8 mouse cellular contexts compared by ENCODE assay signal in genomic region chr6:86732276-86733173, GRCm38 (mm10). TPM values are rescaled to one million over a fixed set of nuclear protein-coding genes. Genes with fewer than 3 reads are reported as not detected.
DNase-seq lines count a peak whose midpoint lies in the region; ATAC-seq and TF ChIP-seq lines count a peak whose summit lies in the region.

No protein-coding gene starts in this region.

- H3K4me3 ChIP-seq in E14TG2a.4 (replicated peaks; ENCODE audit: low read length), result peak overlapping the region; percentile 98
- H3K4me3 ChIP-seq in intestine, embryonic 16.5 days (ENCODE audit: low read length), result peak overlapping the region; percentile 97
- H3K4me3 ChIP-seq in lung, postnatal 0 days (ENCODE audit: low read depth, low read length), result peak overlapping the region; percentile 90

- peak overlapping the region; percentile 94 for H3K9ac ChIP-seq in intestine, embryonic 16.5 days (ENCODE audit: low read depth, low read length)
- H3K9ac ChIP-seq in lung, postnatal 0 days (replicated peaks; ENCODE audit: low read depth), result peak overlapping the region; percentile 55

- 0 out of 2 replicates have a peak, but pooled peaks cover under 1% of the 10 kb centered on the region for H3K36me3 ChIP-seq in E14TG2a.4 (ENCODE audit: insufficient read depth, low read length)
- H3K36me3 ChIP-seq in intestine, embryonic 16.5 days (ENCODE audit: control insufficient read depth, insufficient read depth, low read length), result 0 out of 2 replicates have a peak, but pooled peaks cover 3% of the 10 kb centered on the region
- H3K36me3 ChIP-seq in lung, postnatal 0 days (ENCODE audit: insufficient read depth, low read length), result no peaks in the 10 kb centered on the region

- H3K4me2 ChIP-seq in intestine, embryonic 16.5 days (ENCODE audit: low read depth, low read length), result peak overlapping the region; percentile 89
- H3K4me2 ChIP-seq in lung, postnatal 0 days (replicated peaks; ENCODE audit: low read depth, low read length), result peak overlapping the region; percentile 100

- under 1% methylated on average over 58 of the region's 62 CpGs for WGBS in intestine, embryonic 16.5 days
- 2% methylated on average over 57 of the region's 62 CpGs for WGBS in lung, postnatal 0 days

- no peak for TF ChIP-seq EP300 in lung, postnatal 0 days (IDR thresholded peaks at IDR 0.05)

- peak overlapping the region; percentile 80 for H3K27ac ChIP-seq in intestine, embryonic 16.5 days (ENCODE audit: low read length)
- H3K27ac ChIP-seq in lung, postnatal 0 days (ENCODE audit: low read length), result peak overlapping the region; percentile 68

- peak; percentile 33 for DNase-seq in embryo, embryonic 10 days (ENCODE audit: low spot score)
- DNase-seq in embryo, embryonic 9.5 days (ENCODE audit: extremely low spot score), result no peak
- DNase-seq in cerebellum, postnatal 4 days (ENCODE audit: low spot score in 2 of 2), result peak; percentile 29 to 60
- peak; percentile 6 to 11 for DNase-seq in gastrocnemius, adult 8-10 months (ENCODE audit: low spot score in 2 of 2)
- DNase-seq in lung, postnatal 0 days (ENCODE audit: low spot score), result peak; percentile 30
- peak; percentile 9 for DNase-seq in right cerebral cortex, postnatal 25 days

- peak; percentile 52 for ATAC-seq in intestine, embryonic 16.5 days
- ATAC-seq in lung, postnatal 0 days, result peak; percentile 18

- H3K9me3 ChIP-seq in E14TG2a.4 (ENCODE audit: low read length), result no peaks in the 10 kb centered on the region
- no peaks in the 10 kb centered on the region for H3K9me3 ChIP-seq in intestine, embryonic 16.5 days (ENCODE audit: control insufficient read depth, low read length)
- no peaks in the 10 kb centered on the region for H3K9me3 ChIP-seq in lung, postnatal 0 days (ENCODE audit: low read length)

- H3K4me1 ChIP-seq in E14TG2a.4 (replicated peaks; ENCODE audit: low read depth, low read length), result peaks cover 22% of the 10 kb centered on the region
- peaks cover 2% of the 10 kb centered on the region; the same call in 1 of the 2 replicates for H3K4me1 ChIP-seq in intestine, embryonic 16.5 days (ENCODE audit: control insufficient read depth, insufficient read depth, low read length)
- peaks cover 6% of the 10 kb centered on the region; the same call in 1 of the 2 replicates for H3K4me1 ChIP-seq in lung, postnatal 0 days (ENCODE audit: insufficient read depth, low read depth, low read length)

- H3K27me3 ChIP-seq in E14TG2a.4 (ENCODE audit: insufficient read depth, low read length), result no peaks in the 10 kb centered on the region
- no peaks in the 10 kb centered on the region for H3K27me3 ChIP-seq in intestine, embryonic 16.5 days (replicated peaks; ENCODE audit: control insufficient read depth, insufficient read depth, low read length)
- no peaks in the 10 kb centered on the region for H3K27me3 ChIP-seq in lung, postnatal 0 days (replicated peaks; ENCODE audit: insufficient read depth, low read length)

- TF ChIP-seq CTCF in E14TG2a.4 (conservative IDR thresholded peaks at IDR 0.05; ENCODE audit: low read length), result no peak
- no peak for TF ChIP-seq CTCF in lung, postnatal 0 days (IDR thresholded peaks at IDR 0.05)

RNA-seq across cellular contexts. Expression of gene Gmcl1, which starts 0.7 kb away (rescaled TPM):
- total RNA-seq in gastrocnemius, adult 8-10 months (2022), result 1 to 10 TPM; 2.1 to 2.6 (median 2.4) TPM
- 22.1 and 24.3 TPM in 2 replicates for polyA plus RNA-seq in intestine, embryonic 16.5 days (2015; fragmentation: Nextera tagmentation; extraction: Ambion mirVana)
- 12.2 and 17.7 TPM in 2 replicates for polyA plus RNA-seq in lung, postnatal 0 days (2015; fragmentation: Nextera tagmentation; extraction: Ambion mirVana)

RNA-seq across cellular contexts. Expression of gene Snrnp27, which starts 48.2 kb away (rescaled TPM):
- 10 to 100 TPM; 58.0 to 74.4 (median 64.0) TPM for total RNA-seq in gastrocnemius, adult 8-10 months (2022)
- polyA plus RNA-seq in intestine, embryonic 16.5 days (2015; fragmentation: Nextera tagmentation; extraction: Ambion mirVana), result 85.1 and 85.3 TPM in 2 replicates
- 91.2 and 95.5 TPM in 2 replicates for polyA plus RNA-seq in lung, postnatal 0 days (2015; fragmentation: Nextera tagmentation; extraction: Ambion mirVana)
